Mouse (Mus musculus) liver, adult (tissue): ENCODE data around the gene Gipr.

ENCODE experiments used
- GATA4 ChIP-seq: IDR thresholded peaks from 2 replicates; pipeline ENCODE4 v1.6.1; 2014; ENCODE audit warnings: mild to moderate bottlenecking, low read length; ENCODE audit not compliant: insufficient replicate concordance

Gene Gipr

GRCm38 (mm10) chr7:19164978-19165377, 949 bp downstream of the Gipr start:
- no peak for TF ChIP-seq GATA4

DNA sequence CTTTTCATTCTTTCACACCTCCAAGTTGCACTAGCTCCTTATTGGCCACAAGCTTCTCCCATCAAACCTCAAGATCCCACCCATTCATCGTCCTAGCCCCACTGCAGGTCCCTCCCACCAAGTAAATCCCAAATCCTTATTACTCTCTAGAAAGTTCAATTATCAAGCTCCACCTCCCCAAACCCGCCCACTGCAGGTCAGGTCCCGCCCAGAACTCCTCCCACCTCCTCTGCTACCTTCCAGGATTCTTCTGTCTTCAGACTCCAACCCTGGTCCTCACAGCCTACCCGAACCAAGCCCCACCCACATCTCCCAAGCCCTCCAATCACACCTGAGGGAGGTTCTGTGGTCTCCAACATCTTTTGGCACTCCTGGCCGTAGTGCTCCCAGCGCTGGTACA, 1.7 kb downstream of the Gipr start:
- no peak for TF ChIP-seq GATA4

- TF ChIP-seq GATA4: no peak
Observed at GRCm38 (mm10) chr7:19163752-19164151, 2.2 kb downstream of the Gipr start.

- TF ChIP-seq GATA4: no peak
Observed at GRCm38 (mm10) chr7:19162928-19163327, 3.0 kb downstream of the Gipr start.

GRCm38 (mm10) chr7:19160115-19160514, 5.8 kb downstream of the Gipr start:
- no peak for TF ChIP-seq GATA4

DNA sequence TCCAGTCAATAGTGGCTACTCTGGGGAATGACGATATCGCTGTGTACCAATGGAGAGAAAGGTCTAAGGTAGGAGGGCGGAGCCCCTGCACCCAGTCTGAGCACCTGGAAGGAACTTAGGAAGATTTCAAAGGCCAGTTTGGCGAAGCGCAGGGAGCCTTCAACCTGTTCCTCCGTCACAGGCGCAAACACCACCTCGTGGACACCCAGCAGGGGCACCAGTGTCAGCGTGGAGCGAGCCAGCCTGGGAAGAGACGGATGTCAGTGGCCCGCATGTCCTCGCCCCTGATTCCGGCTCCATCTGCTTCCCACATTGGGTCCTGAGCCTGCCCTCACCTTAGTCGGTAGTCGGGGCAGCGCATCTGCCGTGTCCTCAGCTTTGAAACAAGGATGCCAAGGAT, 6.5 kb downstream of the Gipr start:
- no peak for TF ChIP-seq GATA4

- no peak for TF ChIP-seq GATA4
Observed at GRCm38 (mm10) chr7:19158601-19159000, 7.3 kb downstream of the Gipr start.

GRCm38 (mm10) chr7:19157160-19157800, 8.6 kb downstream of the Gipr start:
- no peak for TF ChIP-seq GATA4

DNA sequence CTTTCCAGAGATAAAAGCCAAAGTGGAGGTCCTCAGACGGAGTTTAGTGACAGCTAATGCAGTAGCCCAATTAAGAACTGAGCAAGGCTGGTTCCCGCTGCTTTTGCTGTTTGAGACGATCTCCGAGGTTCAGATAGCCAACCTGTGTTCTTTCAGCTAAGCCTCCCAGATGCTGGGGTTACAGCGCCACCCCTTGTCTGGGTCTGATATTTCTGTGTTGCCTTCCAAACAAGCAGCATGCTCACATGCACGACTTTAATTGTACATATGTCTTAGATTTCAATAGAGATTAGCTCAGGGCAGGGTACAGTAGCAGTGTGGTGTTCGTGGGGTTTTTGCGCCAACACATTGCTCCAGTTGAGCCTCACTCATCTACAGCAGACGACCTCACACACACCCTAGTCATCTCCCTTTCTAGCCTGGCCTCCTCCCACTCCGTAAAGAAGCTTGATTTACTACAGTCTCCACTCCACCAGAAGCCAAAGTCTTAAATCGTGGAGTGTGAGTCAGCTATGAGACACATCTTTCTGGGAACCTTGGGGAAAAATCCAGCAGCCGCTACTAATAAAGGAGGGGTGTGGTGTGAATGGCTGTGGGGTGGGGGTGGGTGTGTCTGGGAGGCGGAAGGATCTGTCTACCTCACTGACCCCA, 10.0 kb downstream of the Gipr start:
- no peak for TF ChIP-seq GATA4

DNA sequence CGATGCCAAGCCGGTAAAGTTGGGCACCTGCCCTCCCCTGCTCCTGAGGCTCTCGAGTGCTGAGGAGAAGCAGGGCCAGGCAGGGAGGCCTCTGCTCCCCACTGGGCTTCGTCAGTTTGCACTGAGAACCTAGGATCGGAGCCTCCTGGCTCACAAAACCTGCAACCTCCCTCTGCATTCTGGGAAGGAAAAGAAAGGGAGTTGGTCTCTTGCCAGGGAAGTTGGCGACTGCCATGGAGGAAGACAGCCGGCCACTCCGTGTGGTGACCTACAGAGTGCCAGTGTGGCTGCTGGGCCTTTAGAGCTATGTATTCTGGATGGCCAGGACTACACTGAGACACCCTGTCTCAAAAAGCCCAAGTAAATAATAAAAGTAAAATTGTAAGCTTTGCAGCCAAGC, 11.1 kb downstream of the Gipr start:
- no peak for TF ChIP-seq GATA4

- no peak for TF ChIP-seq GATA4
Observed at GRCm38 (mm10) chr7:19149626-19150025, 16.3 kb downstream of the Gipr start, which contains the start of gene Snrpd2. Gene Snrpd2 (plus strand): TSS chr7:19149722.

GRCm38 (mm10) chr7:19148875-19149541, 16.9 kb downstream of the Gipr start, which contains the start of gene Qpctl:
Gene Qpctl (minus strand): TSS chr7:19149291.
- no peak for TF ChIP-seq GATA4

DNA sequence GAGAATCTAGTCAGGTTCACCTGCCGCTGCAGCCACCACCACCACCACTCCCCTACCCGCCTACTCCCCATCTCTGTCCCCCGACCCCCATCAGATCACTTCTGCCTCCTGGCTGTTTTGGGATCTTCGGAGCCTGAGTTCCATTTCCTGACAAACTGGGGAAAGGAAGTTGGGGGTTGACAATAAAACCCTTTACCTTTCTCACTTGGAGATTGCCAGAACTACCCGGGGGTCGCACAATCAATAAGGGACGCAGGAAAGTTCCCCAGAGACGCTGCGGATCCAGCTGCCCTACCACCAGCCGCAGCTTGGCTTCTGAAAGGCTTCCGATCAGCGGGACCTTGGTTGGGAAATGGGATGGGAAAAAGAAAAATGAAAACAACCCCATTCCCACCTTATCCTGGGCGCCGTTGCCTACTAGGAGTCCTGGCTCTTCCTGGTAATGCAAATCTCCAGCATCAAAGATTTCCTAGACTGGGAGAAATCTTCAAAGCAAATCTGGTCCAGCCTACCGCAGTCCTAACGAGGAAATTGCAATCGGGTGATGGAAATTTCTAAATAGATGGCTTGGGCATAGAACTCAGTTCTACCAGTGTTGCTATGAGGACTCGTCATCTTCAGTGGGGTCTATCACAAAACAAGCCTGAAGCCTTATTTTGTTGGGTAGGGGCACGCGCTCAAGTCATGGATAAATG, 17.6 kb downstream of the Gipr start:
- TF ChIP-seq GATA4: no peak

DNA sequence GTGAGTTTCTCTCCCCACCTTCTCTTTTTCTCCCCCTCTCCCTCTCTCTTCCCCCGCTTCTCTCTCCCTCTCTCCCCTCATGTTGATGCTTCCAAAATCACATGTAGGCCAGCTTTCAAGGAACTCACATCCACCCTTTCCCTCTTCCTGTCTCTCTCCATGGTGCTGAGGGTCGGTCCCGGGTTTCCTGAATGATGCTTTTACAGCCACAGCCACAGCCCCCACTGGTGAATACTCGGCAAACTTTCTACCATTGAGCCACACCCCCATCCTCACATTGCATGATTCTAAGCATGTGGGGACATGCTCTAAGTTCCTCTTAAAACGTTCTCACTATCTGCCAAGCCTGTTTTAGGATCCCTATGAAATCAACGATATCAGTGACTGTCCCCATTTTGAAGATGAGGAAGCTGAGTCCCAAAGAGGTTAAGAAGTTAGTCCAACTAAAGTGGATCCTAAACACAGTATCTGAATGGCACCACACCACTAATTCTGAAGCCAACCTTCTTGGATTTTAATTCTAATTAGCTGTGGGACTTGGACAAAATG, 18.4 kb downstream of the Gipr start:
- no peak for TF ChIP-seq GATA4

- TF ChIP-seq GATA4: no peak
Observed at GRCm38 (mm10) chr7:19146793-19147192, 19.1 kb downstream of the Gipr start.
